Mouse (Mus musculus) MEL (cell line): ENCODE results near the gene Trip11. TPM values are rescaled to one million over a fixed set of nuclear protein-coding genes. Genes with fewer than 3 reads are reported as not detected.

ENCODE experiments used
- DNase-seq: peaks from one replicate; pipeline ENCODE4 v3.0.0; 2011; ENCODE audit warnings: low read depth, low spot score
- H3K27ac ChIP-seq: 2 replicates; pipeline ENCODE4 v1.5.1; 2012; ENCODE audit warnings: low read depth, mild to moderate bottlenecking, control low read depth, low read length, moderate library complexity; ENCODE audit not compliant: control insufficient read depth
- H3K27me3 ChIP-seq, 2 experiments: fragments of 150-350 bp in 1 of 2; sonication (generic) in 1 of 2; 2 replicates each; pipeline ENCODE4 v1.6.1; 2012; ENCODE audit warnings: low read length in 2 of 2, mild to moderate bottlenecking in 2 of 2, improper control_type of control experiment in 1 of 2, moderate library complexity in 1 of 2; ENCODE audit not compliant: insufficient read depth in 2 of 2, control insufficient read depth in 1 of 2
- H3K36me3 ChIP-seq, 2 experiments: 2 replicates each; pipeline ENCODE4 v1.6.1; 2012 to 2014; ENCODE audit warnings: low read length in 2 of 2, improper control_type of control experiment in 1 of 2, inconsistent platforms in 1 of 2, mild to moderate bottlenecking in 1 of 2; ENCODE audit not compliant: insufficient read depth in 2 of 2, control insufficient read depth in 1 of 2
- H3K4me1 ChIP-seq, 2 experiments: fragments of 150-350 bp in 1 of 2; sonication (generic) in 1 of 2; 2 replicates each; pipeline ENCODE4 v1.6.1; 2012; ENCODE audit warnings: low read length in 2 of 2, improper control_type of control experiment in 1 of 2, mild to moderate bottlenecking in 1 of 2; ENCODE audit not compliant: insufficient read depth in 2 of 2, control insufficient read depth in 1 of 2
- H3K4me3 ChIP-seq, 2 experiments: fragments of 150-350 bp in 1 of 2; sonication (generic) in 1 of 2; 2 replicates each; pipeline ENCODE4 v1.5.1; 2012; ENCODE audit warnings: low read depth in 2 of 2, low read length in 2 of 2, mild to moderate bottlenecking in 2 of 2, moderate library complexity in 2 of 2, control low read depth in 1 of 2, improper control_type of control experiment in 1 of 2; ENCODE audit not compliant: control insufficient read depth in 1 of 2, insufficient read depth in 1 of 2
- H3K79me2 ChIP-seq: 2 replicates; pipeline ENCODE4 v1.6.1; 2012; ENCODE audit warnings: mild to moderate bottlenecking, low read length, moderate library complexity; ENCODE audit not compliant: control insufficient read depth, poor library complexity, insufficient read depth
- H3K9ac ChIP-seq: 2 replicates; pipeline ENCODE4 v1.6.1; 2012; ENCODE audit warnings: low read depth, mild to moderate bottlenecking, control low read depth, low read length, moderate library complexity; ENCODE audit not compliant: control insufficient read depth, poor library complexity, severe bottlenecking
- H3K9me3 ChIP-seq: fragments of 150-350 bp; sonication (generic); replicated peaks from 2 replicates; pipeline ENCODE4 v1.6.1; 2012; ENCODE audit warnings: mild to moderate bottlenecking, low read length, improper control_type of control experiment, moderate library complexity; ENCODE audit not compliant: insufficient read depth
- BHLHE40 ChIP-seq: IDR thresholded peaks from 2 replicates; pipeline ENCODE4 v1.6.1; 2012; ENCODE audit warnings: low read depth, mild to moderate bottlenecking, inconsistent platforms, low read length, improper control_type of control experiment, borderline replicate concordance
- CHD2 ChIP-seq: IDR thresholded peaks from 2 replicates; pipeline ENCODE4 v1.6.1; 2011; ENCODE audit warnings: low read length, improper control_type of control experiment
- E2F4 ChIP-seq: IDR thresholded peaks from 2 replicates; pipeline ENCODE4 v1.6.1; 2011; ENCODE audit warnings: low read depth, low read length, improper control_type of control experiment, borderline replicate concordance
- ELF1 ChIP-seq: IDR thresholded peaks from 2 replicates; pipeline ENCODE4 v1.6.1; 2014; ENCODE audit warnings: low read depth, mild to moderate bottlenecking, inconsistent platforms, low read length, improper control_type of control experiment, moderate library complexity
- ETS1 ChIP-seq: IDR thresholded peaks from 2 replicates; pipeline ENCODE4 v1.6.1; 2012; ENCODE audit warnings: low read depth, mild to moderate bottlenecking, inconsistent platforms, low read length, improper control_type of control experiment, moderate library complexity
- GATA1 ChIP-seq: IDR thresholded peaks from 2 replicates; pipeline ENCODE4 v1.6.1; 2011; ENCODE audit warnings: low read depth, low read length, improper control_type of control experiment
- HCFC1 ChIP-seq: IDR thresholded peaks from 2 replicates; pipeline ENCODE4 v1.6.1; 2012; ENCODE audit warnings: low read depth, mild to moderate bottlenecking, inconsistent platforms, low read length, improper control_type of control experiment, moderate library complexity
- JUND ChIP-seq: IDR thresholded peaks from 2 replicates; pipeline ENCODE4 v1.6.1; 2011; ENCODE audit warnings: low read depth, mild to moderate bottlenecking, improper control_type of control experiment, low read length
- MAFK ChIP-seq: IDR thresholded peaks from 2 replicates; pipeline ENCODE4 v1.6.1; 2011; ENCODE audit warnings: low read depth, mild to moderate bottlenecking, low read length, improper control_type of control experiment, borderline replicate concordance
- MAX ChIP-seq: IDR thresholded peaks from 2 replicates; pipeline ENCODE4 v1.6.1; 2011; ENCODE audit warnings: low read length, improper control_type of control experiment
- MAZ ChIP-seq: IDR thresholded peaks from 2 replicates; pipeline ENCODE4 v1.6.1; 2012; ENCODE audit warnings: low read depth, mild to moderate bottlenecking, inconsistent platforms, low read length, improper control_type of control experiment
- MYB ChIP-seq: IDR thresholded peaks from 2 replicates; pipeline ENCODE4 v1.6.1; 2011; ENCODE audit warnings: mild to moderate bottlenecking, low read depth, low read length, improper control_type of control experiment
- MYC ChIP-seq: IDR thresholded peaks from 2 replicates; pipeline ENCODE4 v1.6.1; 2011; ENCODE audit warnings: low read depth, mild to moderate bottlenecking, low read length, improper control_type of control experiment, moderate library complexity
- NELFE ChIP-seq: IDR thresholded peaks from 2 replicates; pipeline ENCODE4 v1.6.1; 2011; ENCODE audit warnings: low read depth, low read length, improper control_type of control experiment
- POLR2AphosphoS5 ChIP-seq: IDR thresholded peaks from 2 replicates; pipeline ENCODE4 v1.6.1; 2012; ENCODE audit warnings: low read depth, borderline replicate concordance, mild to moderate bottlenecking, inconsistent platforms, low read length, moderate library complexity, mixed read lengths
- RCOR1 ChIP-seq: IDR thresholded peaks from 2 replicates; pipeline ENCODE4 v1.6.1; 2012; ENCODE audit warnings: low read depth, mild to moderate bottlenecking, inconsistent platforms, low read length, improper control_type of control experiment
- SIN3A ChIP-seq: IDR thresholded peaks from 2 replicates; pipeline ENCODE4 v1.6.1; 2012; ENCODE audit warnings: low read length, improper control_type of control experiment, inconsistent platforms
- TBP ChIP-seq: IDR thresholded peaks from 2 replicates; pipeline ENCODE4 v1.8.0; 2011; ENCODE audit warnings: low read depth, low read length, improper control_type of control experiment
- USF1 ChIP-seq: IDR thresholded peaks from 2 replicates; pipeline ENCODE4 v1.6.1; 2014; ENCODE audit warnings: low read depth, mild to moderate bottlenecking, inconsistent platforms, low read length, improper control_type of control experiment, moderate library complexity
- ZKSCAN1 ChIP-seq: IDR thresholded peaks from 2 replicates; pipeline ENCODE4 v1.6.1; 2012; ENCODE audit warnings: low read depth, mild to moderate bottlenecking, inconsistent platforms, low read length, improper control_type of control experiment, moderate library complexity
- polyA plus RNA-seq, 2 experiments: library from polyadenylated mRNA; stranded (reverse) in 1 of 2; unstranded in 1 of 2; fragments of >175 nt in 1 of 2; fragments of >200 nt in 1 of 2; gene quantifications; 2 replicates each; pipeline versions ENCODE4 v1.2.1 to v1.2.4; 2012; ENCODE audit warnings: low replicate concordance in 2 of 2, low read depth in 1 of 2; ENCODE audit not compliant: insufficient read length in 2 of 2, insufficient read depth in 1 of 2, missing spikeins in 1 of 2
- total RNA-seq: library from RNA; depleted of rRNA; stranded (reverse); fragments of 300-350 nt; gene quantifications from 2 replicates; pipeline ENCODE4 v1.2.3, GENCODE M21; 2012

Gene Trip11
- total and polyA plus RNA-seq, 3 experiments: 7.6 to 10.4 TPM; not detected in 1

DNA sequence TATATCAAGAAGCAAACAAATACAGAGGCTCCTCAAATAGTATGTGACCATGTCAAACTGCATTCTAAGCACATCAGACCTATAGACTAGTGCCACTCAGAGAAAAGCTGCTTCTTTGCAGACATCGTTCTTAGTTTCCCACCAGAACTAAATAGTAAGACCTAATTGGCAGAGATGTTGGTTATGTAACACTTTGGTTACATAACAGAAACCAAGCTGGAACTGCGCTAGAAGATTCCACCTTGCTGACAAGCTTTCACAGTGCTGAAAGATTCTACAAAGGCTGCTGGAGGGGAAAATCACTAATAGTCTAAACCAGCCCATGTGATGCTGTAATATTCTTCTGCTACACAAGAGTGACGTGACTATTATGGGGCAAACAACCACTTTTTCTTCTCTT is 22.2 kb upstream of the Trip11 start:
- TF ChIP-seq MAZ (no peak), MYB (no peak), MYC (no peak), ZKSCAN1 (no peak), MAFK (no peak), NELFE (no peak), BHLHE40 (no peak), TBP (no peak), RCOR1 (no peak), CHD2 (no peak), SIN3A (no peak), GATA1 (no peak), ELF1 (no peak), USF1 (no peak), JUND (no peak), ETS1 (no peak)
- Histone ChIP-seq H3K27ac (no peak overlapping the region), H3K9ac (no peak overlapping the region), H3K9me3 (no peaks in the 10 kb centered on the region), H3K4me1 (no peaks in the 10 kb centered on the region), H3K4me3 (no peak overlapping the region), H3K27me3 (no peaks in the 10 kb centered on the region), H3K36me3 (peaks cover 0 to 34% of the 10 kb centered on the region in 2 experiments; a peak in 2 of 4 replicates), H3K79me2 (no peaks in the 10 kb centered on the region)
- no peak for DNase-seq

DNA sequence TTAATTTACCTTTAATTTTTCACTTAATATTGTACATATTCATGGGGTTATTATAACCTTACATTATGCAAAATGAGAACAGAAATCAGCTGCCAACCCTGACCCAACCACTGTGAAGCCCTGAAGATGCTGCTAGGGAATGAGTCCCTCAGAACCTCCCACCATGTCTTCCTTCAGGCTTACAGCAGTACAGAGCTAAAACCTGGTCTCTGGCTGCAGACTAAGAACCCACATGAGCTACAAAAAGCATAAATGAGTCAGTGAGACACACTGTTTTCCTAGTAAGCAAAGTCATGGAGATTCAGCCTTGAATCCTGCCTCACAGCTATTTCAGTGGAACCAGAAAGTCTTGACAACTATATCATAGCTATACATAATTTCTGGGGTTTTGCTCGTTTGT is 15.4 kb upstream of the Trip11 start:
- Histone ChIP-seq H3K27me3 (no peaks in the 10 kb centered on the region), H3K4me3 (no peak overlapping the region), H3K27ac (no peak overlapping the region), H3K9me3 (no peaks in the 10 kb centered on the region), H3K79me2 (no peaks in the 10 kb centered on the region), H3K9ac (no peak overlapping the region), H3K36me3 (peaks cover 0 to 25% of the 10 kb centered on the region in 2 experiments; a peak in 2 of 4 replicates), H3K4me1 (no peaks in the 10 kb centered on the region)
- no peak for TF ChIP-seq E2F4
- no peak for TF ChIP-seq MYC
- no peak for TF ChIP-seq HCFC1
- TF ChIP-seq POLR2AphosphoS5: no peak
- TF ChIP-seq MAX: no peak
- no peak for DNase-seq
